Mouse (Mus musculus): ENCODE measurements around the gene Adcyap1.

The Adcyap1 gene

DNA sequence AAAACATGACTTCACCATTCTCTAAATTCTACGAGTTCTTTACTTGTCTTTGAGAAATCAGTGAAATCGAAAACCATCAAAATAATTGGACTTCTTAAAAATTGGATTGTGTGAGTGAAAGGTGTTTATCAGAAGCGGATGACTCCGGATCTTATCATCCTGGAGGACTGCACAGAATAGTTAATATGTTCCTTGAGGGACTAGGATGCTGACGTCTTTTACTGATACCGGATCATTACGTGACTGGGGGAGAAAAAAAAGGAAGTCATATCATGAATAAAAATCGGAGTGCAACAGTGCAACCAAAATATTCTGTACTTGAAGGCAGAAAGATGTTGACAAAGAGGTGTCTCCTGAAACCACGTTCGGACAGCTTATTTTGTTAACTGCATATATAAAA, at the start of gene Adcyap1:
Gene Adcyap1 (plus strand): TSS at position 301 of the 400 bp plus-strand sequence.
- DNase-seq = no peak

DNA sequence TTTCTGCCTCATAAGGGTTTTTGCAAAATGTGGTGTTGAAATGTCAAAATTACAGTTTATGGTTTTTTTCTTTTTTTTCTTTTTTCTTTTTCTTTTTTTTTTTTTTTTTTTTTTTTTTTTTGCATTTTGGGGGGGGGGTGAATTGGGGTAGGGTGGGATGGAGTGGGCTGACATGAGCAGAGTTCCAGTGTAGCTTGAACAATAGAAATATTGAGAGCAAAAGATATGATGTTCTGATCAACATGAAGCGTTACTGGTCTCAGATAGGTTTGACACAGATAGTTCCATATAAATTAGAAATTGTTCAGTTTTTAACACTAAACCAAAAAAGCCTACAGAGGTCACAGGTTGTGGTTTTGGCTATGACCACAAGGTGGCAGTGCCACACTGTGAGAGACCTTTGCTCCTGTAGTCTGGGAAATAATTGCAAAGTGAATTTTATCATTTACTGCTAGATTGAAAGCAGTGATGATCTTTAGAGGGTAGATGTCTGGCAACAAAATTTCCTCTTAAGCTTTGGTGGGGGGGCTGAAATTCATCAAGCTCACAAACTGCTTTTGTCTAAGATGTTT, 40.5 kb upstream of the Adcyap1 start:
- no peak for DNase-seq

DNA sequence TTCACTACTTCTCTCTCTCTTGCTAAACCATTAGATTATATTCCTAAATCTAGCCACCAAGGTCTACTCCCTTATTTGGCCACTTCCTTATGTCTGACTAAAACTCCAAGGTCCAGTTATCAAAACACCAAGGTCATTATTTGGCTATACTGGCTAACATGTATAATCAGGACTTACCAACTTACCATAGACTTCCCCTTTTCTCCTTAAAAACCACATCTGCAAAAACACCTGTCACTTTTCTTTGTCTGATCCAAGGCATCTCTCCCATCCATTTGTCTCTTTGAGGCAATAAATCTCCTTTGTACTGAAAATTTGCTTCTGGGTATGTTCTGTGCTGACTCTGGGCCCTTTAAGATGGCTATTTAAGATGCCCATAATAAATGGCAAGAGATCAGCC, 29.2 kb upstream of the Adcyap1 start:
- DNase-seq = no peak

DNA sequence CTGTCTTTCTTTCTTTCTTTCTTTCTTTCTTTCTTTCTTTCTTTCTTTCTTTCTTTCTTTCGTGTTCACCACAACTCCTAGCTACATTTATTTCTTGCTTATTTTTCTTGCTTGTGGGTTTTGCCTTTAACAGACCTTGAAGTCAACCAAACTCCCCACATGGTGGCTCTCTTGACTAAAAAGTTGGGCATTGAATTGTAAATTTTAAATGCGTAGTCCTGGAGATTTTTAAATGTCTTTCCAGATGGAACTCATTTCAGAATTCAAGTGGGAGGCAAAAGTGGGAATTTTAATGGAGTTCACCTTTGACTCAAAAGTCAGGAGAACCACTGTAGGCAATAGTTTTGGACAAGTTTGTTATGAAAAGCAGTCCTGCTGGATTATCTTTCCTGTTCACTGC, 2.0 kb upstream of the Adcyap1 start:
- DNase-seq = no peak

DNA sequence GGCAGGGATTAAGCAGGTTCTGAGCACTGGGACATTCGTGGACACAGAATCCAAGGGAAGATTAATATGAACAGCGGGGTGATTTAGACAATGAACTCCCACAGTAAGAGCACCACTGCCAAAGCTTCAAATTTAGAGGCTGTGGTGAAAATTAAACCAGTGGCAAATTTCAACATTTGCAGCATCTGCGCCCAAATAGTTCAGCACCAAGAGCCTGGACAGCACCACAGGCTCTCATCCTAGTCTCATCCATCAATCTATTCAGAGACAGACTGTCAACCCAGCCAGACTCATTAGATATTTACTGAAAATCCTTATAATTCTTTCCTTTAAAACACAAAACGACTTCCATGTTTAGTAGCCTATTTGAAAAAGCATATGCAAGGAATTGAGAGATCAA, 604 bp upstream of the Adcyap1 start:
- DNase-seq = no peak

DNA sequence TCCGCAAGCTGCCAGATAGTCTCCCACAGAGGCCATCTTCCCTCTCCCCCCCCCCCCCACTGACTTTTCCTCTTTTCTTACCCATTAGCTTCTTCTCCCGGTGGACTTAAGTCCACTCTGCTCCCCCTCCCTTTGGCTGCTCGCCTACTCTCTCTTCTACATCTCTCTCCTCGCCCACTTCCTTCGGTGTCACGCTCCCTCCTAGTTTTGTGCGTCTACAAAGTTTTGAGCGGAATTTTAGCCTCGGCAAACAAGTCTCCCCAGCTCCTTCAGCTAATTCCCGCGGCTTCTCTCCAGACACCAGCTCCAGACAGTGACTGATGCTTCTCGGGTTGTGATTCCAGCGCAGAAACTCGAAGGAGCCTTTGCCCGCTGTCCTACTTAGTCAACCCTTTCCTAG, 401 bp downstream of the Adcyap1 start:
- no peak for DNase-seq

DNA sequence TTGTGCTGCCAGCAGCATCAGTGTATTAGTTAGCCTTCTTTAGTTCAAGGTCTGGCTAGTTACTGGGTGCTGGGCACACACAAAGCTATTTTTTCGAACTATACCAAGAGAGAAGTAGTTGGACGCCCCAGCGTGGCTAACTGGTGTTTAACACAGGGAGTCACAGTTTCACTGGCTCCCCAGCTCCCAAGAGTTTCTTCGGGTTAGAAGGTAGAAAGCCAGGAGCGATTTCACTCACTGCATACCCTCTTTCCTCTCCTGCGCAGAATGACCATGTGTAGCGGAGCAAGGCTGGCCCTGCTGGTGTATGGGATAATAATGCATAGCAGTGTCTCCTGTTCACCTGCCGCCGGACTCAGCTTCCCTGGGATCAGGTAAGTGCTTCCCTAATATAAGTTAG, 930 bp downstream of the Adcyap1 start:
- no peak for DNase-seq

DNA sequence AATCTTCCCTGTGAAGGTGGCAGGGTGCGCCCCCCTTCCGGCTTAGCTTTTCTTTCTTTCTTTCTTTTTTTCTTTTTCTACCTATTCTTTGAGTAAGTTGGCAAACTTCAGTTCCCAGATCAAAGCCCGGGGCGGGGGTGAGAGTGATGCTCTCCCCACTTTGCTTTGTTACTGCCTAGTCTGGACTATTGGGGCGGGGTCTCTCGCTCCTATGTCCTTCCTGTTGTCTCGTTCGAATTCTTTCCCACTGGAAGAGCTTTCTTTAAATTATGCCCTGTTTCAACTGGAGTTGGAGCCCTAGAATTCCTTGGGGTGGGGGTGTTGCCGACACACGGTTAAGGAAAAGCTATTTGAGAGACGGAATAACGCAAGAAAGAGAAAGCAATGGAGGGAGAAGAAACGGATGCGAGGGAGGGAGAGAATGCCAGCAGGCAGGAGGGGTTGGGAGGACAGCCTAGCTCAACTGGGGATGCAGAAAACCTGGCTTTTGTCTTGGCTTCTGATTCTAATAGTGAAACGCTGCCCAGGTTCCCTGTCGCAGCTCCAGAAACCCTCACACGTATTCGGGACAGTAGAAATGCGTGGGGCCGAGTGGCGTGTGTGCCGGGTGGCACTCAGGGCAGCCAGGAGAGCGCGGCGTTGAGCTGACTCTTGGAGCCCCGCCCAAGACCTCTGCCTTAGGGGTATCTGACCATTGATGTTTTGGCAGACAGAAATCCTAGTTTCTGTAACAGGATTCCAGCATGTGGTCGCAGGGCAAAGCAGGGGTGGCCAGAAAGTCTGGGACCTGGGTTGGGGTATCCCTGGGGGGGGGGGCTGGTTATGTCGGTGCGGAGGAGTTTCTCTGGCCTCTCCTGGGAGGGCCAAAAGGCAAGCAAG, 1.8 kb downstream of the Adcyap1 start:
- no peak for DNase-seq

DNA sequence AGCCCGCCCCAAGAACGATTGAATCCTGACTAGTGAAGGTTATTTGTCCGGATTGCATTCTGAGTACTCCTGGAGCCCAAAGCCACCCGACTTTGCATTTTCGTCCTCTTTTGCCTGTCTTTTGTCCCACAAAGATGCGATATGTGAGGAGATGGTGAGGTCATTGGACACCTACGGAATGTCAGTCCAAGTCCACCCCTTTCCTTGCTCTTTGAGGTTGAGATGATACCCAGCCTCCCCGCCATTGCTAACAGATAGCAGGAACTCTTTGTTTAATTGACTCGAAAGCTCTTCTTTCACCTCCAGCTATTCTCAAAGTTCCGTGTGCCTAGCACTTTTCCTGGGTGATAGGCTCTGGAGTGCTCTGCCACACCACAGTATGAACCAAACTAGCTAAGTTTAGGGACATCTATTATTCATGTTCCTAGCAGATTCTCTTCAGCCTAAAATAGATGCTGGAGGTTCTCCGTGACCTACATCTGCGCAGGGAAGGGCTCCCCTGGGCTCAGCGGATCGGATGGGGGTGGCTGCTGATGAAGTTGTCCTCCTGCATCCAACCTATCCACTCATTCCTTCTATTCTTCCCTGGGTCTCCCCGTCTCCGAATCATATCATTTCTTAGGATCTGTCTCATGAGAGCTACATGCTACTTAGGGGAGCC, 2.6 kb downstream of the Adcyap1 start:
- no peak for DNase-seq

DNA sequence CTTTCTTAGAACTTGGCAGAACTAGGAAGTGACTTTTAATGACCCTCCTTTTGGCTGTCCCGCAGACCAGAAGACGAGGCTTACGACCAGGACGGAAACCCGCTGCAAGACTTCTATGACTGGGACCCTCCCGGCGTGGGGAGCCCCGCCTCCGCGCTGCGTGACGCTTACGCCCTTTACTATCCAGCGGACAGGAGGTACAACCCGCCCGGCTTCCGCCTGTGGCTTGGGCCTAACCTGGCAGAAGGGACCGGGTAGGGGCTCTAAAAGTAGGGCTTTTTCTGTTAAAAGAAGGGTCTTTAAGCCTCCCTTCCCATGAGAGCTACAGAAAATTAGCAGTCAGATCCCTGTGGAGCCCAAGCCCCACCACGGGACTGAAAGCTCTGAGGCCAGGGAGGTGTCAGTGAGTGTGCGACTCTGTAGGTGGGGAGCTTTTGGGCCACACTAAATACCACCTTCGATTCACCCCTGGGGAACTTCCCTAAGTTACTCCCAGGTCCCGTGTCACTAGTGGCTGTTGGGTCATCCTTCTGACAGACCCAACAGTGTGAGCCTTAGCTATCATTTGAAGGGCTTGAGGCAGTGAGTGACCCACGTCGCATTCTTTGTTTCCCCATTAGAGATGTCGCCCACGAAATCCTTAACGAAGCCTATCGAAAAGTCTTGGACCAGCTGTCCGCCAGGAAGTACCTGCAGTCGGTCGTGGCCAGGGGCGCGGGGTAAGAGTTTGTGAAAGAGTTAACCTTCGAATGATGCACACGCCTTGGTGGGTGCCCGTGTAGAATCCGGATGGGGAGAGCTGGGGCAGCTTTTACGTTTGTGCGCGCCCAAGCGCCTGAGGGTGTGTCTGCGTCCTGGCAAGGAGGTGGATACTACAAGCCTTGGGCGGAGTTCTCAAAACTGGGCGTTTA, 3.6 kb downstream of the Adcyap1 start:
- no peak for DNase-seq

DNA sequence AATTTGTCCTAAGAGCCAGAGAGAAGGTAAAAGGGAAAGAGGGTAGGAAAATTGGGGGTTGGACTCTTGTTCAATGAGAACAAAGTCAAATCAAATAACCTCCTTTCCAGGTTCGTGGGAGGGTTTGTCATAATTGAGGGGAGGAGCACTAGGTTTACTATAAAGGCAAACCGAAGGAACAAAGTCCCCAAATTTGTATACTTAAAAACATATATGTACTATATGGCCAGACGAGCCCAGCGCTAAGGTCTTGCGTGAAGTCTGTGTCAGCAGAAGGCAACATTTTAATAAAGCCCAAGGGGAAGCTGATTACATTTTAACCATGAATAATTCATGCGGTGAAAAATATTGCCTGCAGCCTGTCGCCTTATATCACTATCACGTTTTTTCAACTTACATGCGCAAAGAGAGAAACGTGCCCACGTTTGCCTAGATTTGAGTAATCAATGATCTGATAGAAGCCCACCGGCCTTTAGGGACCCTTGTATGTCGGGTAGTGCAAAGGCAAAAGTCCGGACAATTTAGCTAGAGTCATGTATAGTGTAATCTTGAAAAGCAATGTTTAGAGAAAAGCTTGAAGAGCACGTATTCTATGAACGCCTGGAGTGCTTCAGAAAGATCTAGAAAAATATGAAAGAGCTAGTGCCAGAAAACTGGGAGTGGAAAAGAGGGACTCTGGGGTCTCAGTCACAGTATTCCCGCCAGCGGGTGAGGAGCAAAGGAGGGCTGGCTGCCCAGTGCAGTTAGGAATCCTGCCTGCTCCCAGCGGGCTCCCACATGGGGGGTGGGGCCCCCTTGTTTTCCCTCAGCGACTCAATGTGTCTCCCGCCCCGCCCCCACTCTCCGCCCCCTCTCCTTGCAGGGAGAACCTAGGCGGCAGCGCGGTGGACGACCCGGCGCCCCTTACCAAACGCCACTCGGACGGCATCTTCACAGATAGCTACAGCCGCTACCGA, 4.5 kb downstream of the Adcyap1 start:
- no peak for DNase-seq

DNA sequence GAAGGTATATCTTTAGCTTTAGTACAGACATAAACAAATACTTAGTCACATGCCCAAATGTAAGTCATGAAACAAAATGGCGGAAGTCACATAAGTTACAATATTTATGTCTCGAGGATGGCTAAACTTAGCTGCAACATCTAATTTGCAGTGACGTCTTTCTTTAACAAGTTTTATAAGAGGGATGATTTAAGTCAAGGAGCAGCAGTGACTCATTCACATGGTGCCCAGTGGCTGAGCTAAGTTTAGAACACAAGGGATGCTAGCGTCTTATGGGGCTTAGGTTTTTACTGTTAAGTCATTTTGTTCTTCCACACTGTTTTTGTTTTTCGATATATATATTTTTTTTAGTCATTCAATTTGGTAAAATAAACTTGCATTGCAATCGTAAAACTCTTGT, 19.0 kb downstream of the Adcyap1 start:
- no peak for DNase-seq

DNA sequence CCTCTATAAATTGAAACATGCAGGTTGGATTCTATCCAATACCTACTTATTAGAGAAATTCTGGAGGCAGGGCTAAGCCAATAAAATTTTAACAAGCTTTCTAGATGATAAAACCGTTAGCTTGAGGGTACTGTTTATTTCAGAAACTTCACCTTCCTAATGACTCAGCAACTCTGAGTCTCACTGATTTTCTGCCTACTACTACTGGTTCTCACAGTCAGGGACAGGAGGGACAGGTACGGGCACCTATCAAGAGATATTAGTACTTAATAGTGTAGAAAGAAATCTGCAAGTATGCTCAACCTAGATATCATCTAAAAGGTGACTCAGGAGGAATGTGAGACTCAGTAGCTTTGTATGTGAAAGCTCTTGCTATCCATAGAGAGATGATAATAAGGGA, 19.8 kb downstream of the Adcyap1 start:
- no peak for DNase-seq

DNA sequence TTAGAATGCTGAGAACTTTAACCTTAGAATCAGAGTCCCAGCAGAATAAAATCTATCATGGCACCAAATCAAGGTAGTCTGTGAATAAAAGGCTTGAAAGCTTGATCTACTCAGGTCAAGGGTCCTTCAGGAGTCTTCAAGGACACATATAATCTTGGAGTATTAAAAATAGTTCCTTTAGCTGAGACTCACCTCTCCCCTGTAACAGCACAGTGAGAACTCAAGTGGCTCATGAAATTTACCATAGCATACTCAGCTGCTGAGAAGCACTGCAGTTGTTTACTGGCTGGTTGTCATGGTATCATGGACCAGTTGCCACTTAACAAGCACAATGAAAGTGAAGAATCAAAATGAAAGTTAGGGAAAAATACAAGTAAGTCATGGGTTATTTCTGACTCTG, 38.5 kb downstream of the Adcyap1 start:
- no peak for DNase-seq

All from B cell, adult 2 months (primary cell).